Mouse (Mus musculus) small intestine, adult 2 months (tissue): ENCODE results near the gene Aes.

Source experiments
- CTCF ChIP-seq: fragments of 200-500 bp; IDR thresholded peaks from 2 replicates; pipeline ENCODE4 v1.5.1; 2012; ENCODE audit warnings: low read depth, mild to moderate bottlenecking, control low read depth, inconsistent platforms, low read length, moderate library complexity, mixed read lengths; ENCODE audit not compliant: insufficient replicate concordance, insufficient read length; ENCODE audit errors: extremely low read depth
- POLR2A ChIP-seq: fragments of 200-500 bp; IDR thresholded peaks from 2 replicates; pipeline ENCODE4 v1.6.1; 2012; ENCODE audit warnings: low read depth, mild to moderate bottlenecking, control low read depth, inconsistent platforms, low read length, moderate library complexity

- no peak for TF ChIP-seq POLR2A
- peak; percentile 94 for TF ChIP-seq CTCF
Measured at GRCm38 (mm10) chr10:81526779-81527178, 32.5 kb upstream of the Aes start.
